Mouse (Mus musculus) natural killer cell, adult 2 months (primary cell): Measurements from ENCODE around the gene Gm28961.
"Not testable (repeated sequence)": the region's sequence is repeated elsewhere in the genome, so short reads cannot be mapped to it uniquely, and the experiment has no call there.

Experiments used
- DNase-seq, 2 experiments: peaks; one replicate each; pipeline ENCODE4 v3.0.0; 2022; ENCODE audit warnings: low spot score in 2 of 2

Gene Gm28961

GRCm38 (mm10) chrY:57705397-57705796 lies at the start of gene Gm28961:
TSS of gene Gm28961 (plus strand) at chrY:57705697.
- not testable (repeated sequence) for DNase-seq
